Mouse (Mus musculus) brain, embryonic 14.5 days (tissue): Measurements from ENCODE around the gene Lsamp.

ENCODE experiments used
- CTCF ChIP-seq: fragments of 200-500 bp; IDR thresholded peaks from 2 replicates; pipeline ENCODE4 v1.5.1; 2012; ENCODE audit warnings: inconsistent platforms, mild to moderate bottlenecking, moderate library complexity, borderline replicate concordance; ENCODE audit not compliant: insufficient read depth, insufficient read length; ENCODE audit errors: extremely low read depth
- POLR2A ChIP-seq: fragments of 200-500 bp; IDR thresholded peaks from 2 replicates; pipeline ENCODE4 v1.6.1; 2012; ENCODE audit warnings: mild to moderate bottlenecking, inconsistent platforms, borderline replicate concordance; ENCODE audit not compliant: poor library complexity, insufficient read depth, insufficient read length, severe bottlenecking; ENCODE audit errors: extremely low read depth

- TF ChIP-seq POLR2A (no peak), CTCF (no peak)
These were observed 1992.7 kb downstream of the Lsamp start for GRCm38 (mm10) chr16:41976897-41977296.
